Mouse (Mus musculus) brain, embryonic 14.5 days (tissue): ENCODE results near the gene Ccdc14.

Source experiments
- CTCF ChIP-seq: fragments of 200-500 bp; IDR thresholded peaks from 2 replicates; pipeline ENCODE4 v1.5.1; 2012; ENCODE audit warnings: inconsistent platforms, mild to moderate bottlenecking, moderate library complexity, borderline replicate concordance; ENCODE audit not compliant: insufficient read depth, insufficient read length; ENCODE audit errors: extremely low read depth
- POLR2A ChIP-seq: fragments of 200-500 bp; IDR thresholded peaks from 2 replicates; pipeline ENCODE4 v1.6.1; 2012; ENCODE audit warnings: mild to moderate bottlenecking, inconsistent platforms, borderline replicate concordance; ENCODE audit not compliant: poor library complexity, insufficient read depth, insufficient read length, severe bottlenecking; ENCODE audit errors: extremely low read depth

DNA sequence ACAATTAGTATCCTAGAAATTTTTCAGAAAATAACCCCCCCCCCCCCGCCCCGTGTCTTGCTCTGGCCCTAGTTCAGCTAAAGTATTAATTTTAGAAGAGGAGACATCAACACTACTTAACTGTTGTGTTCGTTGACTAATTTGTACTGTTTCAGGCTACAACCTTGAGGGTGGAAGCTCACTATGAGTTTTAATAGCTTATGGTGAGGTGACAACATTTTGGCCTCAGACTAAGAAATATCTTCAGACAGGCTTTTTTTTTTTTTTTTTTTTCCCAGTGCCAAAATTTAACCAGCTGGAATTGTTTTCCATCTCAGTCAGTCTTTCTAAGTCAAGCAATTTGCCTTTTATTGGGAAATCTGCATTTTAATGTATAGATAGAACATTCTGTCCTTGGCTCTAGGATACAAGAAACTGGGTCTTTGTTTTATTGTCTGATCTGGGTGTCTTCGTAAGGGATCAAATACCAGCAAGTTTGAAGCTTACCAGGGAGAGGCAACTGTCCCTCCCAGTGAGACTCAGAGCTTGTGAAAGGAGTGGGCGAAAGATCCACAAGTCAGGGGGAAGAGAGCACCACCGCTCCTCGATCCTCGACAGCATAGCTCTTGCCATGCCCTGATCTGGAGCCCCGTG is 73.7 kb downstream of the Ccdc14 start:
- TF ChIP-seq POLR2A (no peak), CTCF (no peak)
